Mouse (Mus musculus) frontal cortex, adult 2 months (tissue): ENCODE measurements at regions not wholly inside any gene's neighbourhood (a gene's known extent, or its start where the extent isn't known, plus 50 kb on each side); places are given as distances from the start of the nearest gene placed in this dataset.

Experiments used
- DNase-seq, 2 experiments: peaks; one replicate each; pipeline ENCODE4 v3.0.0; 2022; ENCODE audit warnings: low spot score in 1 of 2; ENCODE audit errors: extremely low spot score in 1 of 2

GRCm38 (mm10) chr5:97684592-97685258, 227.9 kb upstream of the Gk2 start:
- DNase-seq, result no peak

DNA sequence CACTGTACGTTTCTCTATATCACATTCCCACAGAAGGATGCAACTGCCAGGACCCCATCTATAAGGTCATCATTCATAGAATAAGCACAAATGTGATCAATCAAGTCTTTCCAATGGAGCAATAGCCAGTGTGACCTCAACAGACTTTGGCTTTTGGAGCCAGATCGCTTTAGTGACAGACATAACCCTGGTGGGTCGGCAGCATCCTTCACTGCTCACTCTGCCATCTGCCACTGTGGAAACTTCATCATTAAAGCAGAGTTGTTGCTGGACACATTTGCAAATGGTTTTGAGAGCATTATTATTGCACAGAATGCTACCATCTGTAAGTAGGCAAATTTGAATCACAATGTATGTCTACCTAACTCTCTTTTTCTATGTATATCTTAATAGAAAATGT, 212.9 kb upstream of the Gk2 start:
- DNase-seq, result no peak

DNA sequence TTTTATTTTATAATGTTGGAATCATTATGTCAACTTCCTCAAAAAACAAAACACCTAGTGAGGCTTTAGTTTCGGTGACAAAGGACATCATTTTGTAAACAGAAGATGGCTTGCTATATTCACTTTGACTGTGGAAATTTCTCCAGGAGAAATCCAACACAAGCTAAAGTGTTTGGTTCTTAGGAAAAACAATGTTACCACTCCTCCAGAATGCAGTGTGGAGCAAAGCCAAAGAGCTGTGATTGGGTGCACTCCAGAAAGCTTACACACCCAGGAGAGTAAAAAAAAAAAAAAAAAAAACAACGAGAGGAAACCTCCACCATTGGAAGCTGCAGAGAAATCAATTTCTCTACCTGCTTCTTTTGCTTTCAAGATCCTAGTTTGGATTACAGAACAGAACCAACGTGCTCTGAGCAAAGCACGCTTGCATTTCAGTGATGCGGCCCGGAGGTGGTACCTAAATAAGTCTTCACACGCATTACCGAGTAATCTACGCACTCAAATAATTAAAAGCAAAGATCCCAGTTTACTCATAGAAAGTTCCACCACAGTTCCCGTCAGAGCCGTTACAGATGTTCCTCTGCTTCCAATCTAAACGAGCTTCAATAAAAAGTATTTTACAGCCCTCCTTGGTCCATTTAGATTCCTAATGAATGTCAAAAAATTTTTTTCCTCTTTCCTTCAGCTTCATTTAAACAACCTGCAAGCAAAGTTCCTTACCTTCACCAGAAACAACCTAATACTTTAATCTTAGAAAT, 199.5 kb upstream of the Gk2 start:
- DNase-seq, result peak in 1 of 2 experiments; percentile 5

- no peak for DNase-seq
Observed at GRCm38 (mm10) chr5:97655266-97655665, 198.4 kb upstream of the Gk2 start.

GRCm38 (mm10) chr5:97654414-97654813, 197.6 kb upstream of the Gk2 start:
- peak in 1 of 2 experiments; percentile 10 for DNase-seq

DNA sequence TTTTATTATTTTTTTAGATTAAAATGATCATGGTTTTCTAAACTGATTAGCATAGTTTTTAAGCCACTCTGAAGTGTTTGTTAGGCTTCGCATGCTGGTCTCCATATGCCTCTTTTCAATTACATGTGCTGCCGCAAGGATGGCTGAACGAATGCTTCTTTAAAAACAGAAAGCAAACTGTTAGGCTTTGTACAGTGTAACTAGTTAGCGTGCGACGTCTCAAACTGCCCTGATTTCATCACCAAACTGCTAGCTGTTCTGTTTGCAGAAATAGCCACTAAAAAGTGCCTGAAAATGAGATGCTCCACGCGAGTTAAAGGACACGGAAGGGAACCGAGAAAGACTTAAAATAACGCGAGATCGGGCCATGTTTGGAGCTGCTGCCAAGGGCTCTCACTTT, 185.4 kb upstream of the Gk2 start:
- peak in 1 of 2 experiments; percentile 34 for DNase-seq

DNA sequence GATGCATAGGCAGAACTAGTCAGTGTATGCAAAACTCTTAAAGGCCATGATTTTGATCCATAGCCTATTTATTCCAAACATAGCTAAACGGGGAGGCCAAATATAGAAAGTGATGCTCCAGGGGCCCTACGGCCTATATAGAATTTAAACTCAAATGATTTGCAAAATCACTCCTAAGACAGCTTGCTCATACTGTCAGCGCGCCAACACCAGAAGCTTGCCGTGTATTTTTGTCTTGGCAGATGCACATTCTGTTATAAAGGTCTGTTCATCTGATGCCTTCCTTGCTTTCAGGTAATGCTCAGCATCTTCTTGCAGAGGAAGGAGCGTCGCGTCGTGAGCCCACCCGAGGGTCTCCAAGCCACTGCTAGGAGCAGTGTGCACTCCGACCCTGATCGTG, 184.8 kb upstream of the Gk2 start:
- peak; percentile 66 to 80 for DNase-seq

DNA sequence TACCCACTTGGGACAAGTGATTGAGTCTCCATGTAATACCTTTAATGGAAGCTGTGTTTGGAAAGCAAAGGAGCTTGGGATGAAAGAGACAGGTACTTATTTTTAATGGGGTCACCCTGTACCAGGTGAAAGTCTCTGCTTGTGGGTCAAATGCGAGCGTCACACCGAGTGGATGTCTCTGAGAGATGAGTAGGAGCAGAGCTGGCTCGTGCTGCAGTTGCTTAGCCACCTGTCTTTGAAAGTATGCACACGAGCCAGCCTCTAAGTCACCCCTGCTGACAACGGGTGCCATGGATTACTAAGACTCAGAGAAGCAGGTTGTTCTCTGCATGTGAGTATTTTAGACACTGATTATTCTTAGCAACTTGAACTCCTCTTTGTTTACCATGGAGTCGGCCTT, 179.5 kb upstream of the Gk2 start:
- no peak for DNase-seq

DNA sequence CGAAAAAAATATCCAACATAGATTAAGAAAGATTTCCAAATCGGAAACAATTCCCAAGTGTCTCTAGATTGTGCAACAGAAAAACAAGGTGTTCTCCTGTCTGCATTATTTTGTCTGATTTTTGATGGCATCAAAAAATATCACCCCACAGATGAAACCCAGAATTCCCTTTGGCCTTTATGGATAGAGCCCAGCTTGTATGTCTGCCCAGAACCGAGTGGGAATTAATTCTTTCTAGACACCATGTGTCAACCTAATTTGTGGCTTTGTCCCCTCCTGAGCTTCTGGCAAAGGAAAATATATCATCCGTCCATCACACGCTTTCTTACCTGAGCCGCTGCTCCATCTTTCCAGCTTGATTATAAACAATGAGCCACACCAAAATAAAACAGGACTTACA, 176.9 kb upstream of the Gk2 start:
- no peak for DNase-seq

- no peak for DNase-seq
Observed at GRCm38 (mm10) chr5:97632791-97633190, 176.0 kb upstream of the Gk2 start.

DNA sequence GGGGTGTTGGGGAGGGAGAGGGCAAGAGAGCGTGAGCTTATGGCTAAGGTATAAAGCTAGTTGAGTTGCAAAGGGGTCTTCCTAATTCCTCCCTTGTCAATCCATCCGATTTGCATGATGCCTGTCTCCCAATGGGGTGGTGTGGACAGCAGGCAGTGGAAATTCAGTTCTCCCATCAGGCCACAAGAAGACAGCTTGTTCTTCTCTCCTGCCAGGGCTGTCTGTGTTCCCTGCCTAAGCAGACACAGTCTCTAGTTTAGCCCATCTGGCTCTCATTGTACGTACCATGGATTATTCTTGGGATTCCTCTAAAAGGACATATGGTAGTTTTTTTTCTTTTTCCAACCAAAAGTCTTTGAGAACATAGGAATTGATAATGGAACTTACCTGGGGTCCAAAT, 168.4 kb upstream of the Gk2 start:
- DNase-seq, result no peak

- DNase-seq, result no peak
Observed at GRCm38 (mm10) chr5:97619890-97620289, 163.1 kb upstream of the Gk2 start.

- DNase-seq, result no peak
Observed at GRCm38 (mm10) chr5:97618411-97618810, 161.6 kb upstream of the Gk2 start.

- DNase-seq, result no peak
Observed at GRCm38 (mm10) chr5:97602176-97602575, 145.4 kb upstream of the Gk2 start.

DNA sequence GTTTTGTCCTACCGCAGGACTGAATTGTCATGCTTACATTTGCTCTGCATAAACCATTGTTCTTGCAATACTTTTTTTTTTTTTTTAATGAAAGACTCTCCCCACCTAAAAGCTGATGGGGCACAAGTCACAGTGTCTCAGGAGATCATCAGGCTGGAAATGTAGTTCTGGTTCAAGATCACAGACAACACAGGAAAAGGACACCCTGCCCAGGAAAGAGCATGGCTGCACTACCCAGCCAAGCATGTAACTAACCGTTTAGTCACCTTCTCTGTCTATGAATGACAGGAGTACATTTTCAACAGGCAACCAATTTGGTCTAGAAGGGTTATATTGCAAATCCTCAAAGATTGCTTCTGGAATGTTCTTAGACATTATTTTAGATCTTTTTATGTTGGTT, 144.6 kb upstream of the Gk2 start:
- DNase-seq, result no peak

DNA sequence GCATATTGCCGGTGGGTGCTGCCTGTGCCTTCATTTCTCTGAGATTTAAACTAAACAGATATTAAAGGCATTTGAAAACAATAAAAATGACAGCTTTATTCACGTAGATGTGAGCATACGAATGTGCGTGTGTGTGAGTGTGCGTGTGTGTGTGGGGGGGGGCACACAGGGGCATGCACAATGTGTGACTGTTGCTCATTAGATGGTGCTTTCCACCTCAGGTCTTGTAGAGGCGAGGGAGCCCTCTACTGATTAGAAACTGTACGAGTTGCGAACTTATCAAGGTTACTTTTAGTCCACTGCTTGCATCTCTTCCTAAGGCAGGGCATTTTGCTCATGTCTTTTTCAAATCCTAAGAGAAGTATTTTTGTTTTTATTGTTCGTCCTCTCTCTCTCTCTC, 141.9 kb upstream of the Gk2 start:
- DNase-seq, result peak in 1 of 2 experiments; percentile 40

DNA sequence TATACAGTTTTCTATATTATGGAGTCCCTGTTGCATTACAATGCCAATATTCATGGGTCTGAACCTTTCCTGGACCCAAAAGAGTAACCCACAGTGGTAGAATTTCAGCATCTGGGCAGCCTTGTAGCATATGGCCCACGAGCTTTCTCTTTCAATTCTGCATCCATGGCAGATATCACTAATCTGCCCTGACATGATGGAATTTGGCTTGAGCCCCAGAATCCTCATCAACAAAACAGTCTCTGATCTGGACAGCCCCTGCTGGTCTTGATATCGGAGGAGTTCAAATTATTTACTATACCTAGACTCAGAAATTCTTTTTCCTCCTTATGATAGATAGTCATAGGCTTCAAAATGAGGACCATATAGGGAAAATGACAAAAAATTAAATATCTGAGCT, 139.1 kb upstream of the Gk2 start:
- no peak for DNase-seq

GRCm38 (mm10) chr5:97594081-97594480, 137.3 kb upstream of the Gk2 start:
- no peak for DNase-seq

DNA sequence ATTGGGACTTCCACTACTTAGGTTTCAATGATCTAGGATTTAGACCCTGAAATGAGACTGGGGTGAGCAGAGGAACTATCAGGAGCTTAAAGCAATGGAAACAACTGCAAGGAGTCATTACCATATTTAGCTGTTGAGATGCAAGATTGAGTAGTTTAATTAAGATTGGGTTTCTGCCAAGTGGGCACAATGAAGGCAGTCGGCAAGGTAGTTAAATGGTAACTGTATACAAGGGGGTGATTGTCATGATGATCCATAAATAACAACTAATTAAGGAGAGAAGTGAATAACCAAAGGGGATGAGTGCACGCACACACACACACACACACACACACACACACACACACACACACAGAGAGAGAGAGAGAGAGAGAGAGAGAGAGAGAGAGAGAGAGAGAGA, 125.7 kb upstream of the Gk2 start:
- DNase-seq, result no peak

DNA sequence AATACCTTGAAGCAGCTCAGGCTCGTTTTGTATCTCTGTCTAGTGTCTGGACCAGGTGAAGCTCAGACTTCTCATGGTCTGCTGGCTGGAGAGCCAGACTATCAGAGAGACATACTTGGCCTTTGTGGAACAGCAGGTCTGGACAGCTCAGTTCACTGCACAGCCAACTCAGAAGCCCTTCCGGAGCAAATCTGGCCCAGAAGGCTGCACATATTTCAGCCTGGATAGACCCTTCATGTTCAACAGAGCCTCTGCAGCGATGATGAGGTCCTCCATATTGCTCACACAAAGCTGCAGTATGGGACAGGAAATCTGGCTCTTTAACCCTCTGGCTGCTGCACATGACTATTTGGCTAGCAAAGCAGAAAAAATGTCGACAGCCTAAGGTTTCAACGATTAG, 108.7 kb upstream of the Gk2 start:
- DNase-seq, result no peak

- DNase-seq, result no peak
Observed at GRCm38 (mm10) chr5:97563724-97564123, 106.9 kb upstream of the Gk2 start.

- peak in 1 of 2 experiments; percentile 30 for DNase-seq
Observed at GRCm38 (mm10) chr5:97554274-97554673, 97.5 kb upstream of the Gk2 start.
